Mouse (Mus musculus) embryonic fibroblast, embryonic 13.5 days (primary cell): ENCODE data around the gene Fcnb. TPM values are rescaled to one million over a fixed set of nuclear protein-coding genes. Genes with fewer than 3 reads are reported as not detected.

Experiments used
- H3K27ac ChIP-seq: 2 replicates; pipeline ENCODE4 v1.5.1; 2012; ENCODE audit warnings: low read length, control low read depth, inconsistent platforms; ENCODE audit not compliant: insufficient read depth
- H3K4me1 ChIP-seq: 2 replicates; pipeline ENCODE4 v1.6.1; 2011; ENCODE audit warnings: low read length; ENCODE audit not compliant: control insufficient read depth, insufficient read depth
- H3K4me3 ChIP-seq: 2 replicates; pipeline ENCODE4 v1.5.1; 2011; ENCODE audit warnings: mild to moderate bottlenecking, control low read depth, low read length; ENCODE audit not compliant: insufficient read depth
- CTCF ChIP-seq: IDR thresholded peaks from 2 replicates; pipeline ENCODE4 v1.5.1; 2011; ENCODE audit warnings: mild to moderate bottlenecking, control low read depth, low read length, moderate library complexity, borderline replicate concordance; ENCODE audit not compliant: insufficient read depth
- POLR2A ChIP-seq: IDR thresholded peaks from 2 replicates; pipeline ENCODE4 v1.6.1; 2011; ENCODE audit warnings: low read depth, mild to moderate bottlenecking, control low read depth, low read length, moderate library complexity
- polyA plus RNA-seq: library from polyadenylated mRNA; stranded (reverse); fragments of >200 nt; gene quantifications from 2 replicates; pipeline ENCODE4 v1.2.4, GENCODE M21; 2011; ENCODE audit warnings: low read depth; ENCODE audit not compliant: missing spikeins, insufficient read length

The Fcnb gene
- polyA plus RNA-seq, 1 experiment, result not detected

- TF ChIP-seq POLR2A (no peak), CTCF (no peak)
- no peaks in the 10 kb centered on the region for H3K4me1 ChIP-seq
- H3K4me3 ChIP-seq, result no peak overlapping the region
- no peak overlapping the region for H3K27ac ChIP-seq
These were observed 24.8 kb downstream of the Fcnb start for GRCm38 (mm10) chr2:28059922-28060321.

DNA sequence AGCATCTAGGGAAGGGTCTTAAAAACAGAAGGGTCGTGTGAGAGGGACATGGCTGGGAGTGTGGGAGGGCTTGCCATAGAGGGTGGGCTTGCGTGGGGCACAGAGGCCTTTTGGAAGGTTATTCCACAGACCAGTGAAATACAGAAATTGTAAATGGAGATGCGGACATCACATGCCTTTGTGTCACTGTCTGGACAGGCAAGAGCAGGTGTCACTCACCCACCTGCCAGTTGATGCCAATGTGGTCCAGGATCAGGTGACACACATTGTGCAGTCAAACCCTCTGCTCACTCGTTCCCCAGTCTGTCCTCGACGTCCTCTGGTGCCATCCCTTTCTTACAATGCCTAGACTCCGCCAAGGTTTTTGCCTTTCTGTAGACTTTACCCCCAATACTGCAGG lies 37.6 kb downstream of the Fcnb start:
- Histone ChIP-seq H3K4me3 (no peak overlapping the region), H3K4me1 (no peaks in the 10 kb centered on the region), H3K27ac (no peak overlapping the region)
- TF ChIP-seq POLR2A (no peak), CTCF (no peak)

- TF ChIP-seq POLR2A (no peak), CTCF (no peak)
- no peaks in the 10 kb centered on the region for H3K4me1 ChIP-seq
- H3K27ac ChIP-seq, result no peak overlapping the region
- no peak overlapping the region for H3K4me3 ChIP-seq
These were observed 38.4 kb downstream of the Fcnb start for GRCm38 (mm10) chr2:28046311-28046710.

GRCm38 (mm10) chr2:28044920-28045598 lies 39.6 kb downstream of the Fcnb start:
- H3K27ac ChIP-seq, result no peak overlapping the region
- no peaks in the 10 kb centered on the region for H3K4me1 ChIP-seq
- TF ChIP-seq POLR2A, result no peak
- no peak for TF ChIP-seq CTCF
- H3K4me3 ChIP-seq, result no peak overlapping the region

GRCm38 (mm10) chr2:28040466-28040865 lies 44.2 kb downstream of the Fcnb start:
- TF ChIP-seq CTCF, result no peak
- no peak for TF ChIP-seq POLR2A
- Histone ChIP-seq H3K4me1 (no peaks in the 10 kb centered on the region), H3K27ac (no peak overlapping the region), H3K4me3 (no peak overlapping the region)

DNA sequence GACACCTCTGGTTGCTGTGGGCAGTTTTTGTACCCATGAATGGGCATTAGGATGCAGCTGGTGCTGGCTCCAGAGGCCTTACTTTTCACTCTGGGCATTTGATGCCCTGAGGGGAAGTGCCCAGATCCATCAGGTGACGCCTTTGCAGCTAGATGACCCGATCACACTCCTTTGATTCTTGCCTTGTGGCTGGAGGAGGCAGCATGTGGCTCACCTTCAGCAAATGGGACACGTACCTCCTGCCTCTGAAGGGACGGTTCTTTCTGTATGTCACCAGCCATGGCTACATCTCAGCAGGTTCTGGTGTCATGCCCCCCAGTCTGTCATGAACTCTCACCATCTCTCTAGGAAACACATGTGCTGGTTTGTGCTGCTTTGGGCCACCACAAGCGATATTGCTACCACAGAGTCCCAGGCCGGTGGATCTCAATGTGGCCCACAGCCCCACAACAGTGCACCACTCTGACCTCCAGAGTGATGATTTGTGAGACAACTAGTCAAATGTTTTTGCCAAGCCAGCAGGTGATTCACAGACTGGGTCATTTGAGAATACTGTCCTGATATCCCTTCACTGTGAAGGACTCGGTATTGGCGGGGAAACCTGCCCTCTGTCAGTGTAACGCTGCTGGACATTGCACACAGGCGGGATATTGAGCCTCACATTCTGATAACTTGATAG lies 44.9 kb downstream of the Fcnb start:
- no peak overlapping the region for H3K4me3 ChIP-seq
- no peaks in the 10 kb centered on the region for H3K4me1 ChIP-seq
- H3K27ac ChIP-seq, result no peak overlapping the region
- TF ChIP-seq POLR2A (no peak), CTCF (no peak)

- H3K4me3 ChIP-seq, result no peak overlapping the region
- TF ChIP-seq POLR2A (no peak), CTCF (no peak)
- no peak overlapping the region for H3K27ac ChIP-seq
- no peaks in the 10 kb centered on the region for H3K4me1 ChIP-seq
These were observed 46.1 kb downstream of the Fcnb start for GRCm38 (mm10) chr2:28038391-28039096.

GRCm38 (mm10) chr2:28037505-28038390 lies 46.9 kb downstream of the Fcnb start:
- no peak overlapping the region for H3K27ac ChIP-seq
- no peaks in the 10 kb centered on the region for H3K4me1 ChIP-seq
- no peak overlapping the region for H3K4me3 ChIP-seq

DNA sequence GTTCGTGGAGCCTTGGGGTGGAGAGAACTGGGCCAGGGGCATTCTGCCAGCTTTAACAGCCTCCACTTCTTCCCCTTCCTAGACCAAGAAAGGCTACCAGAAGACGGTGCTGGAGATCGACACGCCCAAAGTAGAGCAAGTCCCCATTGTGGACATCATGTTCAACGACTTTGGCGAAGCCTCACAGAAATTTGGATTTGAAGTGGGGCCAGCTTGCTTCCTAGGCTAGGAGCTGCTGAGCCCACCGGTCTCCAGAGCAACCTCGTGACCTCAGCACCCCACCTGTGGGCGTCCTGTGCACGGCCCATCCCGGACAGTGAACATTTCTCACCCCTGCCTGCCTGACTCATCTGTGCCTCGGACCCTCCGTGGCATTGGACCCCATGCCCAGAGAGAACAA lies 47.9 kb downstream of the Fcnb start:
- H3K4me1 ChIP-seq, result no peaks in the 10 kb centered on the region
- no peak overlapping the region for H3K4me3 ChIP-seq
- TF ChIP-seq POLR2A (no peak), CTCF (no peak)
- no peak overlapping the region for H3K27ac ChIP-seq

More at GRCm38 (mm10) chr2:28037505-28038390, 46.9 kb downstream of the Fcnb start:
- TF ChIP-seq CTCF (no peak), POLR2A (no peak)
